Mouse (Mus musculus) heart, postnatal 14 days (tissue): ENCODE measurements around the gene Slc39a8. TPM values are rescaled to one million over a fixed set of nuclear protein-coding genes. Genes with fewer than 3 reads are reported as not detected.

Experiments used
- DNase-seq, 2 experiments: peaks; one replicate each; pipeline ENCODE4 v3.0.0; 2021 to 2022
- intact Hi-C: fragments of 180-260 bp; cut with DNase I; formaldehyde crosslinking; loops from one replicate; pipeline ENCODE4 v1.15.1; 2025
- total RNA-seq, 2 experiments: library from RNA; stranded (reverse); gene quantifications; 2 replicates each; pipeline ENCODE4 v1.2.3; 2021

Slc39a8 gene
- total RNA-seq, 2 experiments from 2014 or later: 4.6 to 6.4 TPM

GRCm38 (mm10) chr3:135904881-135905280, 79.8 kb downstream of the Slc39a8 start:
- no peak for DNase-seq
- intact Hi-C loops: no loop called here

- no peak for DNase-seq
- intact Hi-C loops: no loop called here
Measured at GRCm38 (mm10) chr3:135905729-135906128, 80.7 kb downstream of the Slc39a8 start.

- DNase-seq: no peak
- intact Hi-C loops: no loop called here
Measured at GRCm38 (mm10) chr3:135907028-135907427, 81.9 kb downstream of the Slc39a8 start.

- no peak for DNase-seq
- intact Hi-C loops: no loop called here
Measured at GRCm38 (mm10) chr3:135915941-135916340, 90.9 kb downstream of the Slc39a8 start.

- DNase-seq: no peak
- intact Hi-C loops: no loop called here
Measured at GRCm38 (mm10) chr3:135918566-135919180, 93.6 kb downstream of the Slc39a8 start.

- no peak for DNase-seq
- intact Hi-C loops: no loop called here
Measured at GRCm38 (mm10) chr3:135919305-135919704, 94.2 kb downstream of the Slc39a8 start.

- intact Hi-C loops: no loop called here
- DNase-seq: no peak
Measured at GRCm38 (mm10) chr3:135926729-135927128, 101.7 kb downstream of the Slc39a8 start.

GRCm38 (mm10) chr3:135928184-135928583, 103.1 kb downstream of the Slc39a8 start:
- intact Hi-C loops: no loop called here
- DNase-seq: no peak

GRCm38 (mm10) chr3:135937455-135937854, 112.4 kb downstream of the Slc39a8 start:
- intact Hi-C loops: no loop called here
- DNase-seq: no peak

Other genes starting within 250 kb of the Slc39a8 start
- 10 to 100 TPM; 44.1 to 45.4 TPM for gene Nfkb1, start 133.7 kb upstream of the Slc39a8 start, total RNA-seq